Mouse (Mus musculus): ENCODE measurements around the gene Focad. TPM values are rescaled to one million over a fixed set of nuclear protein-coding genes. Genes with fewer than 3 reads are reported as not detected.

The Focad gene
- polyA plus RNA-seq, 1 experiment from 2014 or later, result 4.8 TPM

DNA sequence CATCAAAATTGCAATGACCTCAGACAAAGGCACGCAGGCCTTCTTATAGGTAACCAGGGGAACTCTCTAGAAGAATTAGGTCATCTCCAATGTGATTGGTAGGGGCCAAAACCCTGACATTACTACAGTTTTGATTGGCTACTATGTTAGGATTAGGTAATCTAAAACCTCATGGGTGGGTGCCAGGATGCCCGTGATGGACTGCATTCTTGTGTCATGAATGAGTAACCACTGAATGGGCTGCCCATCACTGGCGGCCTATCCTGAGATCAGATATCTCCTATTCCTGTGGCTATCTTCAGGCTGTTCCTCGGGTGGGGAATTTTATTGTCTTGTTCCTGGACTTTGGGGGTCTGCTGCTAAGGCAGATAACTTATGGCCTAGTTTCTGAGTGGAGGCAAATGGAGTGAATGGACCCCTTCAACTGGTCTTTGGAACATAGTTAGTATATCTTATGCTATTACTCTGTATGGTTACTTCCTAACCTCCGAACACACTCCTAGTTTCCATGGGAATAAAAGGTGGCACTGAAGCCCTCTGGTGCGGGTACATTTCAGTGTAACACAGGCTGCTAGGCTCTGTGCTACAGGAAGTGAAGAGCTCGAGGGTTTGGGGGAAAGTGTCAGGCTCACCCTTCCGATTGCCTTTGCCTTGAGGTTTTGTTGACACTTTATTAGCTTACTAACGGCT, 306.0 kb downstream of the Focad start:
- Histone ChIP-seq H3K27me3 (replicated peaks; ENCODE audit: control insufficient read depth, insufficient read depth, low read length) (no peaks in the 10 kb centered on the region), H3K4me1 (replicated peaks; ENCODE audit: control insufficient read depth, insufficient read depth, low read length) (no peaks in the 10 kb centered on the region), H3K36me3 (ENCODE audit: control insufficient read depth, insufficient read depth) (no peaks in the 10 kb centered on the region), H3K4me3 (ENCODE audit: low read depth, low read length) (no peak overlapping the region), H3K27ac (ENCODE audit: low read depth, low read length) (no peak overlapping the region), H3K9me3 (ENCODE audit: control insufficient read depth) (no peaks in the 10 kb centered on the region), H3K4me2 (replicated peaks; ENCODE audit: low read depth) (no peak overlapping the region), H3K9ac (ENCODE audit: low read depth, low read length) (no peak overlapping the region)
- no peak for TF ChIP-seq CTCF (IDR thresholded peaks at IDR 0.05; ENCODE audit: low read depth)
- no peak for ATAC-seq
- 68% methylated on average over 9 of the region's 9 CpGs for WGBS

- no peak overlapping the region for H3K27ac ChIP-seq (ENCODE audit: low read depth, low read length)
- no peak for TF ChIP-seq CTCF (IDR thresholded peaks at IDR 0.05; ENCODE audit: low read depth)
- H3K27me3 ChIP-seq (replicated peaks; ENCODE audit: control insufficient read depth, insufficient read depth, low read length), result no peaks in the 10 kb centered on the region
- no peak overlapping the region for H3K9ac ChIP-seq (ENCODE audit: low read depth, low read length)
- no peak overlapping the region for H3K4me3 ChIP-seq (ENCODE audit: low read depth, low read length)
- no peak overlapping the region for H3K4me2 ChIP-seq (replicated peaks; ENCODE audit: low read depth)
- no peaks in the 10 kb centered on the region for H3K36me3 ChIP-seq (ENCODE audit: control insufficient read depth, insufficient read depth)
- WGBS, result 85% methylated on average over 7 of the region's 7 CpGs
- H3K9me3 ChIP-seq (ENCODE audit: control insufficient read depth), result no peaks in the 10 kb centered on the region
- ATAC-seq, result no peak
- no peaks in the 10 kb centered on the region for H3K4me1 ChIP-seq (replicated peaks; ENCODE audit: control insufficient read depth, insufficient read depth, low read length)
Measured at GRCm38 (mm10) chr4:88400992-88401313, 306.5 kb downstream of the Focad start.

DNA sequence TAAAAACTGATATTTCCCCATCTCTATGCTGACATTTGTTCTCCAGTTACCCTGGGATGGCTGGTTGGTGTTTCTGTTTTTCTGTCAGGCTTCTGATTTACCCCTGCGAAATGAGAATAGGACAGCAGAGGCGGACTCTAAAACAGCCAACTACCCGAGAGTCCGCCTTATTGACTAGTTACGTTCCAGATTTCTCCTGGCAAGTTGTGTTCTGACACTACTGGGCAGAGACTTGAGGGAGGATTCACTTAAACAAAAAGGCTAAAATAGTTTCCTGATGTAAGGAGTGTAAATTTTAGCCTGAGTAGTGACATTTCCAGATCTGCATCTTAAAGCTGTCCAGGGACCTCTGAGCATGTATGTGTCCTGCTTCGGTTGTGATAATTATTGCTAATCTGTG, 308.5 kb downstream of the Focad start:
- no peak for TF ChIP-seq CTCF (IDR thresholded peaks at IDR 0.05; ENCODE audit: low read depth)
- Histone ChIP-seq H3K4me3 (ENCODE audit: low read depth, low read length) (no peak overlapping the region), H3K27ac (ENCODE audit: low read depth, low read length) (no peak overlapping the region), H3K4me2 (replicated peaks; ENCODE audit: low read depth) (no peak overlapping the region), H3K27me3 (replicated peaks; ENCODE audit: control insufficient read depth, insufficient read depth, low read length) (no peaks in the 10 kb centered on the region), H3K4me1 (replicated peaks; ENCODE audit: control insufficient read depth, insufficient read depth, low read length) (no peaks in the 10 kb centered on the region), H3K36me3 (ENCODE audit: control insufficient read depth, insufficient read depth) (no peaks in the 10 kb centered on the region), H3K9ac (ENCODE audit: low read depth, low read length) (no peak overlapping the region), H3K9me3 (ENCODE audit: control insufficient read depth) (no peaks in the 10 kb centered on the region)
- 94% methylated on average over 6 of the region's 6 CpGs for WGBS
- ATAC-seq, result no peak

DNA sequence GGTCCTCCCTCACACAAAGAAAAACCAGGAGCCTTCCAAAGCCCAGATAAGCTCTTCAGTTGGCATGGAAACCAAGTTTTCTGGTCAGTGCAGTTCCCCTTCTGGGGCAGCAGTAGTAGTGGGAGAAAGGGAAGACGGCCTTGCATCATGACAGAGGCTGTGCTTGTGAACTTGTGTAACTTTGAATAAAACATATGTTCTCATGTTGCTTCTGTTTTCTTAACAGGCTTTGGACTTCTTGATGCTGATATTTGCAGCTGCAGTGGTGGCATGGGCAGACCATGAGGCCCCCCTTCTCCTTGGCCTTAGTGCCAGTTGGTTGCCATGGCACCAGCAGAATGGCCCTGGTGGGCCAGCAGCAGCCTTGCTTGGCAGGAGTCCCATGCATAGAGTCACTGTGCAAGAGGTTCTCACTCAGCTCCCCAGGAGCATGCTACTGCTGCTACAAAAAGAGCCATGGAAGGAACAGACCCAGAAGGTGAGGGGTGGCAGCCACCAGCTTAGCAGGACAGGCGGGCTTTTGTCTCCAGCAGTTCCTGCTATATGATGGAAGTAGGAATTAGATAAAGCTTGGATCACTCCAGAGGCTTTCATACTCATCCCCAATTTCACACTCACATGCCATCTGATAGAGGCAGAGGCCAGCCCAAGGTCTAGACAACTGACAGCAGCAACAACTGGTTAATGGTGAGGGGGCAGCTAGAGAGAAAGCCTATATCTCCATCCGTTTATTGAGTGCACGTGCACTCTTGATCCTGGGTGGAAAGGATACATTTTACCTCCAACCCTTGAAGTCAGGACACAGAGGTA, 312.7 kb downstream of the Focad start:
- Histone ChIP-seq H3K4me1 (replicated peaks; ENCODE audit: control insufficient read depth, insufficient read depth, low read length) (no peaks in the 10 kb centered on the region), H3K36me3 (ENCODE audit: control insufficient read depth, insufficient read depth) (no peaks in the 10 kb centered on the region), H3K4me3 (ENCODE audit: low read depth, low read length) (no peak overlapping the region), H3K27me3 (replicated peaks; ENCODE audit: control insufficient read depth, insufficient read depth, low read length) (no peaks in the 10 kb centered on the region), H3K27ac (ENCODE audit: low read depth, low read length) (no peak overlapping the region), H3K4me2 (replicated peaks; ENCODE audit: low read depth) (no peak overlapping the region), H3K9ac (ENCODE audit: low read depth, low read length) (no peak overlapping the region), H3K9me3 (ENCODE audit: control insufficient read depth) (no peaks in the 10 kb centered on the region)
- no peak for ATAC-seq
- whole genome bisulfite sequencing, result 83% methylated on average over 4 of the region's 4 CpGs
- TF ChIP-seq CTCF (IDR thresholded peaks at IDR 0.05; ENCODE audit: low read depth), result no peak

- H3K4me2 ChIP-seq (replicated peaks; ENCODE audit: low read depth), result no peak overlapping the region
- H3K36me3 ChIP-seq (ENCODE audit: control insufficient read depth, insufficient read depth), result no peaks in the 10 kb centered on the region
- TF ChIP-seq CTCF (IDR thresholded peaks at IDR 0.05; ENCODE audit: low read depth), result no peak
- no peaks in the 10 kb centered on the region for H3K9me3 ChIP-seq (ENCODE audit: control insufficient read depth)
- no peaks in the 10 kb centered on the region for H3K4me1 ChIP-seq (replicated peaks; ENCODE audit: control insufficient read depth, insufficient read depth, low read length)
- WGBS, result 96% methylated on average over 4 of the region's 4 CpGs
- no peak overlapping the region for H3K4me3 ChIP-seq (ENCODE audit: low read depth, low read length)
- no peak overlapping the region for H3K27ac ChIP-seq (ENCODE audit: low read depth, low read length)
- H3K27me3 ChIP-seq (replicated peaks; ENCODE audit: control insufficient read depth, insufficient read depth, low read length), result no peaks in the 10 kb centered on the region
- no peak for ATAC-seq
- H3K9ac ChIP-seq (ENCODE audit: low read depth, low read length), result no peak overlapping the region
Measured at GRCm38 (mm10) chr4:88409279-88409678, 314.9 kb downstream of the Focad start.

GRCm38 (mm10) chr4:88412331-88412730, 317.9 kb downstream of the Focad start:
- no peak overlapping the region for H3K4me2 ChIP-seq (replicated peaks; ENCODE audit: low read depth)
- no peak overlapping the region for H3K9ac ChIP-seq (ENCODE audit: low read depth, low read length)
- H3K27me3 ChIP-seq (replicated peaks; ENCODE audit: control insufficient read depth, insufficient read depth, low read length), result no peaks in the 10 kb centered on the region
- WGBS, result 75% methylated on average over 2 of the region's 2 CpGs
- H3K27ac ChIP-seq (ENCODE audit: low read depth, low read length), result no peak overlapping the region
- no peak overlapping the region for H3K4me3 ChIP-seq (ENCODE audit: low read depth, low read length)
- no peaks in the 10 kb centered on the region for H3K36me3 ChIP-seq (ENCODE audit: control insufficient read depth, insufficient read depth)
- no peak for TF ChIP-seq CTCF (IDR thresholded peaks at IDR 0.05; ENCODE audit: low read depth)
- no peaks in the 10 kb centered on the region for H3K9me3 ChIP-seq (ENCODE audit: control insufficient read depth)
- H3K4me1 ChIP-seq (replicated peaks; ENCODE audit: control insufficient read depth, insufficient read depth, low read length), result no peaks in the 10 kb centered on the region
- no peak for ATAC-seq

All from intestine, postnatal 0 days (tissue).